Mouse (Mus musculus) heart, adult 8-10 months (tissue): Measurements from ENCODE around the gene Plcb1. TPM values are rescaled to one million over a fixed set of nuclear protein-coding genes. Genes with fewer than 3 reads are reported as not detected.

ENCODE experiments used
- DNase-seq: peaks from one replicate; pipeline ENCODE4 v3.0.0; 2022; ENCODE audit warnings: low spot score
- total RNA-seq, 4 experiments: library from RNA; stranded (reverse); gene quantifications; 2 replicates each; pipeline ENCODE4 v1.2.4; 2022

Plcb1 gene
- 1 to 10 TPM; 3.8 to 4.4 (median 4.1) TPM for total RNA-seq

- DNase-seq, result peak; percentile 82
Observed at GRCm38 (mm10) chr2:134785970-134786855, at the start of gene Plcb1. Plcb1 (plus strand) TSS chr2:134786067.

GRCm38 (mm10) chr2:134755537-134755936 is 30.3 kb upstream of the Plcb1 start:
- no peak for DNase-seq

- no peak for DNase-seq
Observed at GRCm38 (mm10) chr2:134756086-134756485, 29.8 kb upstream of the Plcb1 start.

DNA sequence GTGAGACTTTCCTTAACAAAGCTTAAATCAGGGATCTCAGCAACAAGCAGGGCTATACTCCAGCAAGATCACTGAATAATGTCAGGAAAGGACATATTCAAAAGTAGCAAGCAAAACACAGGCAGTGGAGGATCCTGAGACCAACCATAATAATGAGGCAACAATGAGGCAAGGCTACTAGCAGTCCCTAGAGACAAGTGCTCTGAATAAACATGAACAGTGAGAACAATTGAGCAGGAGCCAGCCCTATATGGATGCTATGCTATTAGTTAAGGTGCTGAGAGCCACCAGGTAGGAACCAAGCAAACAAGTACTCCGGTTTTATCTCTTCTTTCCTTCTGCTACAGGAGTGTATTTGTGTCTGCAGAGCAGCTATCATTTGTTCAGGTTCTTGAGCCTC is 24.8 kb upstream of the Plcb1 start:
- no peak for DNase-seq

GRCm38 (mm10) chr2:134763406-134763990 is 22.4 kb upstream of the Plcb1 start:
- DNase-seq, result no peak

DNA sequence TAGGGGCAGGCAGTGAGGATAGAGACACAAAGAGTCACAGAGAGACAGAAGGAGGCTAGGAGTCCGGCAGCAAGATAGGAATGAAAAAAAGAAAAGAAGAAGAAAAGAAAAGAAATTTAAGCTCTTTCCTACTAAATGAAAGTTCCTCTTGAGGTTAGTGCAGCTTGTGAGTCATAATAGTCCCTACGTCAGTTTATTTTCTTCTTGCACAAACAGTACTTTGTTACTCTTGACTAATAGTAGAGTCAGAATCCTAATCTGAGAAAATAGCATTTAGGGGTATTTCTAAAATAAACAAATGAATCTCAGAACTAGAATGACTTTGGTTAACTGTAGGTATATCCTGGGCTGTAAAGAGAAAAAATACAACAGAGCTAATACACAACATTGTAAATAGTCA is 21.4 kb upstream of the Plcb1 start:
- no peak for DNase-seq

DNA sequence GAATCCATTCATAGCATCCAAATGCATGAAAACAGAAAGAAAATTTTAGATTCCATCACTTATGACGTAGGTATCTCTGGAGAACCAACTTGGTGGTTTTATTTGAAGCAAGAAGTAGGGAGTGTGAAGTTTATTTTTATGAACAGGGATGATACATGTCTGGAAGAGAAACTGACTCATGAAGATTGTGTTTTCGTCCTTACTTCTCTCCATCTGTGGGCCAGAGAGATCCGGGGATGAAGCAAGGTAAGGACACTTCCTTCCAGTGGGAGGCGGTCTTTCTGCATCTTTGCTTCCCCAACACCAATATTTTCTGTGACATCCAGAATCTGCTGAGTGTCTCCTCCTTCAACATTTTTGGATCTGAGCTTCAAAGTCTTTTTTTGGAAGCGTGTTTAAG is 6.0 kb upstream of the Plcb1 start:
- no peak for DNase-seq

DNA sequence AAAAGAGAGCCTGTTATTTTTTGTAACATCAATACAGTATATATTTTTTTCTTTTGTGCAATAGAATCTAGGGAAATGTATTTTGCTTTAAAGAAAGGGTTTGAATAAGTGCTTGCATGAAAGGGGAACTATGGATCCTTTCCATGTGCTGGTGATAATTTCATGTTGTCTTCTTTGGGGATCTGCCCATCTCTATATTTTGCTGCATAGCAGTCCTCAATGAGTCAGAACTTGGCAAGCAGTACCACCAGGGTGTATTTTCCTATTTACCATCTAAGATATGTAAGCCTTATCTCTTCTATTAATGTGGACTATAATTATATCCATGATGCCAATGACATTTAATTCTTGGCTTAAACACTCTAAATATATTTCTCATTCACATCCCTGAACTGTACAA is 5.6 kb upstream of the Plcb1 start:
- no peak for DNase-seq

DNA sequence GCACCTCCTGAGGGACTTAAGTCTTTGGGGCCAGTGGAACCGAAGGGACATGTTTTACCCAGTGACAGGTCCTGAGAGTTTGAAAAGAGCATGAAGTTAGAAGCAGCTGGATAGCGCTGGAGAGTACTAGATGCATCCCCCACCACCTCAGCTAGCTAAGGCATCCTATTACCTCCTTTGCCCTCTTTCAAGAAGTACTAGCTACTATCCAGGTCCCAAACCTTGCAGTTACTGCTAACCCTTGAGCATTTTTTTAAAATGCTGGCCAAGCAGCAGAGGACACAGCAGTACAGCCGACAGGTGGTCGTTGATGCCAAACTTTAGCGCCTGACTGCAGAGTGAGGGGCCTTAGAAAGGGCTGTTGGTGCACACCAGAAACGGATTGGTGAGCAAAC is 986 bp downstream of the Plcb1 start:
- DNase-seq, result no peak

- DNase-seq, result no peak
Observed at GRCm38 (mm10) chr2:134787336-134788095, 1.6 kb downstream of the Plcb1 start.

DNA sequence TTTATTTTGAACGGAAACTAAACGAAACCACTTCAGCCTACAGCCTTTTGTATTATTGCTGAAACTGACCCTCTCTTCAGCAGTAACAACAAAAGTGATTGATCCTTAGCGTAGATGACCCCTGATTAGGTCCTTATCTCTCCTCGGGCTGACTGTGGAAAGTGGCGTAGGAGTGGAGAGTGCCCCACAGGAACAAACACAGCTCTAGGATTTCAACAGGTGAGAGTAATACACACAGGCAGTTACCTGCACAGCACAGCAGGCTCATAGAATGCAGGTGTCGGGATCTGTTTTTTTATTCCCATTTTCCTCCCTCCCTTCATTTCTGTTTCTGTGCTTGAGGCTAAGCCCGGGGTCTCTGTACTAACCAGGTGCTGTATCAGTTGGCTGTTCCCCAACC is 7.1 kb downstream of the Plcb1 start:
- no peak for DNase-seq

DNA sequence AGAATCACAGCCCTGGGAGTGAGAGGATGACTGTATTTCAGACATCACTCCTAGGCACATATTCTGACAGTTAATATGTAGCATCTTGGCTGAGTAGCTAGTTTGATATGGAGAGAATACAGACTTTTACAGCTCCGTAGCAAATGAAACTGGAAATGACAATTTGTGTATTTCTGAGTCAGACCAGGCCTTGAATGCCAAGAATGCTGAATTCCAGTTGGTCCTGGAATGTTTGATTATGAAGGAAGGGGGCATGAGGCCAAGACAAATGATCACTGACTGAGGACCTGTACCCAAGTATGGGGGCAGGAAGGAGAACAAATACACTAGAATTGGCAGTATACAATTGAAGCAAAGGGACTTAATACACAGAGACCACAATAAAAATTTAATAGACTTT is 14.4 kb downstream of the Plcb1 start:
- DNase-seq, result no peak

GRCm38 (mm10) chr2:134816383-134816782 is 30.5 kb downstream of the Plcb1 start:
- DNase-seq, result no peak

DNA sequence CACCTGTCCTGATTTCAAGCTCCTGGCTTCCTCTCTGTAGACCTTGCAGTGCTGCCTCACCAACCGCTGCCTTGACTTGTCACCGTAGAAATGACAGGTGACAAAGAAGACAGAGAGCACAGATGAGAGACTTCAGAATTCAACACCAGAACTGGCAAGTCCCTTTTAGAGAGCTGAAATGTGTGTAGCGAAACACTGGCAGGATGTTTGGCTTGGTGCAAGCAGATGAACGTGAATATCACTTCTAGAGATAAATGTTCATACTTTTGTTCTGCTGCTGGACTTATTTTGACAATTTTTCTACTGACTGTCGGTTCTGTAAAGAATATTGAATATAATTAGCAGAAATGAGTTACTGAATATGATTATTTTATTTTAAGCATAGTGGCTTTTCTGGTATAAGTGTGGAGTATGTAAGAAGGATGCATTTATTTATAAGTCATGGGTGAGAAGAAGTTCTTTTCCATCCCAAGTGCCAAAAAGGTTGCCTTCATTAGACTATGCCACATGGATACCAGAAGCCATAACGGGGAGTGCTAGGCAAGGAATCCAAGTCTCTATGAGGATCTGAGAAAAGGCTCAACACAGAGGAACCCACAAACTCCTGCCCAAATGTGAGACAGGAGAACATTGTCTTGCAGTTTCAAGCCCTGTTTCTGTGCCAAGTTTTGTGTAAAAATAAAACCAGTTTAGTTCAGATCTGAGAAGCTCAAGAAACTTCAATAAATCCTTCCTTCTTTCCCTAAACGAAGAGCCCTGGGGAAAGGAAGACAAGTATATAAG is 31.4 kb downstream of the Plcb1 start:
- DNase-seq, result no peak

- DNase-seq, result no peak
Observed at GRCm38 (mm10) chr2:134821176-134821575, 35.3 kb downstream of the Plcb1 start.

DNA sequence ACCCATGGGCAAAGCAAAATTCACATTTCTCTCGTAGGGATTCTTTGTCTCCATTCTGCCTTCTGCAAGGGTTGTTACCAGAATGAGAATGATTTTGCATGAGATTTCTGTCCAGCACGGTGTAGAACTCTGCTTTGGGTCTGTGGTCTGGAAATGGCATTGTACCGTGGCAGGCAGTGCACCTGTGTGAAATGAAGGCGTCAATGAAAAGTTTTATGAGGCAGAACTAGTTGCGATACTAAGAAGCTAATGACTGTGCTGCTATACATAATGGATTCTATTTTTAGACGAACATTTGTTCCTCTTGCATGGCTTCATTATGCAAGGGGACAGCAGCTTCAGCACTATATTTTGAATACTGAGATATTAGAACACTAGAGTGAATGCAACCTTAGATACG is 39.8 kb downstream of the Plcb1 start:
- DNase-seq, result no peak

DNA sequence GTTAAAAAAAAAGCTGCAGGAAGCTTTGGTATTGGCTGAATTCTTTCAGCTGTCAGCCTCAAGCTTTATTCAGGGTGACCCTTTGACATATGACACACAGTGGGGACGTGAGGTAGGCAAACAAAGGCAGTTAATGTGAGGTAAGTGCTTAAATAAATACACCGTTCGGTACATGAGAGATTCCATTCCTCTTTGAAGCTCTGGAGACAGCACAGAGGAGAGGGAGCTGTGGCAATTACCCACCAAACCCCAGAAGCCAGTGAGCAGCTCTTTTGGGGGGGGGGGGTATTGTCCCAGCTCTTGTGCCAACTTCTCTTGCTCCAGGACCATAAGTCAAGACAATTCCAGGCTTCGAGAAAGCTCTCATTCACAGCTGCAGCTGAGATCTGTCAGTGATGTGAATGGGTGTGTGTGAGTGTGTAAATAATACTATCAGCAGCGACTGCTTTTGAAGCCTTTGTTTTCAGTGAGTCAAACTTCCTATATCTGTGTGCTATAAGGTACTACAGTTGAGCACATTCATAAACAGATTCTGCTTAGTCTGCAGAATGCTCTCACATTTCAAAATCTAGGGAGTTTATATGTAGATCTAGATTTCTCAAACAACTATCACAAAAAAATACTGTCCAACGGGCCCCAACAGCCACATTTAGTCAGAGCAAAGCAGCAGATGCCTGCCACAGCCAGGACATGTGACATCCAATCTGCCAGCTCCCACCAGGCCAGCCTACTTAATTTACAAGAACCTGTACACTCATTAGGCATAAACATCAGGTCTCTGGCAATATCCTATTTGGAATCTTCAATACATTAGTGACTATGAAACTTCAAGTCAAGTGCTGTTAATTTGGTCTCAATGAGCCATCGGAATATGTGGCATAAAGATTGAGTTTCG is 40.5 kb downstream of the Plcb1 start:
- no peak for DNase-seq

DNA sequence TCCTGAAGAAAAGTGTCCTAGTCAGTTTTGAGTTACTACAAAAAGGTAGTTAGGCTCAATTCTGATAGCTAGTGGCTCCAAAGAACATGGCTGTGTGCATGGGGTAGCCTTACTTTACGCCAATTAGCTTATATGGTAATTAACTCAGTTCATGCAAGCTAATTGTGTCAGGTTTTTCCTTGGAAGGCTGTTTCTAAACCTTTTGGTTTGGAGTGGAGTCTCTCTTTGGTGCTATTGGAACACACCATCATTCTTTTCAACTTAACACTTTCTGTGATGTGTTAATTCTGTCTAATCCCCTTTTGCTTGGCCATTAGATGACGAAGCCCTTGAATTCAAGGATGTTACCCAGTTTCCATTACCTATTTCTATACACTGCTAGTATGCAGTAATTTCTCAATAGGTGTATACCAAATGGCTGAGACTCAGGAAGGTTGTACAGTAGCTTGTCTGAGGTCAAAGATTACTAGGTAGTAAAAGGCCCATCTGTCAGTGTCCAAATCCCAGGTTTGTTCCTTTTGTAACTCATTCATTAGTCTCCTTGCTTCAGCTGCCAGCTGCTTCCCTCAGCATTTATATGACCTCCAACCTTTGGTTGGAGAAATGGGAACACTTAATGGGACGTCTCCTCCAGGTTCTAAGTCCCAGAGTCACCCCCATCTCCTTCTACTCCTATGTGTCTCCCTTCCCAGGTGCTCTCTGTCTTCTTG is 42.1 kb downstream of the Plcb1 start:
- no peak for DNase-seq

GRCm38 (mm10) chr2:134831861-134832260 is 46.0 kb downstream of the Plcb1 start:
- no peak for DNase-seq

DNA sequence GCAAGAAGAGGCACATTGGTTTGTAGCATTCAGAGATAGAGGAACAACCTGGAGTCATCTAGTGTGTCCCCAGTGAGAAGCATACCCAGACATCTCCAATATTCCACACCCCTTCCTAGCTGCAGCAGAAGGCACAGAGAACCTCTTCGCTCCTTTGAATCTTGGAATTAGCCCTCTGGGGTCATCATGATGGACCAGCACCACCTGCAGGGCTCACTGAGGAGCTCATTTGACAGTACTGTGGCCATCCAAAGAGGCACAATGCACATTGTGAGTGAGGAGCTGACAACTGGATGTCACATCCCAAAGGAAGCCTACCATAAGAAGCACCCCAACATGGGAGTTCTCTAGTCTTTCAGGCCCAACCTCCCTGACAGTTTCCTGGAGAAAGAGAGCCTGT is 50.2 kb downstream of the Plcb1 start:
- no peak for DNase-seq
